Mouse (Mus musculus) heart, adult 2 months (tissue): Measurements from ENCODE around the gene Med13l. TPM values are rescaled to one million over a fixed set of nuclear protein-coding genes. Genes with fewer than 3 reads are reported as not detected.

ENCODE experiments used
- DNase-seq, 2 experiments: peaks; one replicate each; pipeline ENCODE4 v3.0.0; 2021
- H3K27ac ChIP-seq: fragments of 200-600 bp; 2 replicates; pipeline ENCODE4 v1.8.1; 2022
- H3K27me3 ChIP-seq: fragments of 200-500 bp; 2 replicates; pipeline ENCODE4 v1.6.1; 2012; ENCODE audit warnings: mild to moderate bottlenecking, low read length, inconsistent platforms, mixed read lengths; ENCODE audit not compliant: control insufficient read depth, insufficient read depth
- H3K36me3 ChIP-seq: fragments of 200-500 bp; 2 replicates; pipeline ENCODE4 v1.6.1; 2012; ENCODE audit warnings: low read length, inconsistent platforms; ENCODE audit not compliant: control insufficient read depth, insufficient read depth
- H3K4me1 ChIP-seq: fragments of 200-500 bp; 2 replicates; pipeline ENCODE4 v1.6.1; 2011; ENCODE audit warnings: low read length; ENCODE audit not compliant: control insufficient read depth, insufficient read depth
- H3K4me3 ChIP-seq: fragments of 200-600 bp; 2 replicates; pipeline ENCODE4 v1.8.1; 2022
- H3K79me2 ChIP-seq: fragments of 200-500 bp; replicated peaks from 2 replicates; pipeline ENCODE4 v1.6.1; 2012; ENCODE audit warnings: mild to moderate bottlenecking, inconsistent platforms, low read length, moderate library complexity, mixed read lengths; ENCODE audit not compliant: control insufficient read depth, insufficient read depth
- H3K9ac ChIP-seq: fragments of 200-500 bp; 2 replicates; pipeline ENCODE4 v1.6.1; 2012; ENCODE audit warnings: low read depth, mild to moderate bottlenecking, control low read depth, inconsistent platforms, low read length, mixed read lengths
- CTCF ChIP-seq: fragments of 200-600 bp; IDR thresholded peaks from 2 replicates; pipeline ENCODE4 v1.8.1; 2022; ENCODE audit warnings: antibody characterized with exemption, mild to moderate bottlenecking, moderate library complexity
- EP300 ChIP-seq: fragments of 200-500 bp; IDR thresholded peaks from 2 replicates; pipeline ENCODE4 v1.6.1; 2011; ENCODE audit warnings: low read depth, low read length, control low read depth; ENCODE audit not compliant: insufficient read depth
- POLR2A ChIP-seq: fragments of 200-500 bp; IDR thresholded peaks from 2 replicates; pipeline ENCODE4 v1.6.1; 2011; ENCODE audit warnings: mild to moderate bottlenecking, low read depth, low read length, control low read depth; ENCODE audit not compliant: insufficient read depth
- WGBS: fragments of 180-500 bp; shearing (Covaris S2); methylation state at CpG from one replicate; pipeline ENCODE4 v1.1.7; 2018; 5-methylcytosine and 5-hydroxymethylcytosine counted together
- intact Hi-C: fragments of 180-260 bp; cut with DNase I; formaldehyde crosslinking; loops from one replicate; pipeline ENCODE4 v1.15.1; 2025
- polyA plus RNA-seq: library from polyadenylated mRNA; depleted of rRNA; stranded (reverse); fragments of >200 nt; gene quantifications from 2 replicates; pipeline ENCODE4 v1.2.3, GENCODE M21; 2012
- total RNA-seq, 2 experiments: library from RNA; stranded (reverse); gene quantifications; 2 replicates each; pipeline ENCODE4 v1.2.3; 2021

The Med13l gene
- total and polyA plus RNA-seq, 3 experiments, result 11.0 to 30.8 (median 29.9) TPM

- Histone ChIP-seq H3K27ac (no peak overlapping the region), H3K4me1 (peaks cover 1% of the 10 kb centered on the region; the same call in 1 of the 2 replicates), H3K27me3 (no peaks in the 10 kb centered on the region), H3K9ac (no peak overlapping the region), H3K4me3 (no peak overlapping the region), H3K36me3 (no peaks in the 10 kb centered on the region), H3K79me2 (no peaks in the 10 kb centered on the region)
- 68% methylated on average over 12 of the region's 12 CpGs for WGBS
- intact Hi-C loops, result no loop called here
- DNase-seq, result no peak
- TF ChIP-seq POLR2A (no peak), EP300 (no peak), CTCF (no peak)
These were observed 160.9 kb downstream of the Med13l start for GRCm38 (mm10) chr5:118721416-118721815.

- intact Hi-C loops, result no loop called here
- WGBS, result 88% methylated on average over 5 of the region's 5 CpGs
These were observed 161.4 kb downstream of the Med13l start for GRCm38 (mm10) chr5:118721848-118722247.

GRCm38 (mm10) chr5:118722456-118722855 is 162.0 kb downstream of the Med13l start:
- H3K4me3 ChIP-seq, result no peak overlapping the region
- 82% methylated on average over 3 of the region's 3 CpGs for WGBS
- H3K27ac ChIP-seq, result no peak overlapping the region
- H3K9ac ChIP-seq, result no peak overlapping the region
- no peaks in the 10 kb centered on the region for H3K79me2 ChIP-seq
- no peaks in the 10 kb centered on the region for H3K36me3 ChIP-seq
- DNase-seq, result no peak
- peaks cover 1% of the 10 kb centered on the region; the same call in 1 of the 2 replicates for H3K4me1 ChIP-seq
- no peaks in the 10 kb centered on the region for H3K27me3 ChIP-seq
- no peak for TF ChIP-seq POLR2A
- no peak for TF ChIP-seq EP300
- no peak for TF ChIP-seq CTCF
- intact Hi-C loops, result no loop called here

More at GRCm38 (mm10) chr5:118721848-118722247, 161.4 kb downstream of the Med13l start:
- H3K27me3 ChIP-seq, result no peaks in the 10 kb centered on the region
- peaks cover 1% of the 10 kb centered on the region; the same call in 1 of the 2 replicates for H3K4me1 ChIP-seq
- no peak for TF ChIP-seq POLR2A
- H3K27ac ChIP-seq, result no peak overlapping the region
- H3K4me3 ChIP-seq, result no peak overlapping the region
- H3K36me3 ChIP-seq, result no peaks in the 10 kb centered on the region
- H3K9ac ChIP-seq, result no peak overlapping the region
- H3K79me2 ChIP-seq, result no peaks in the 10 kb centered on the region
- no peak for DNase-seq

- Histone ChIP-seq H3K27me3 (no peaks in the 10 kb centered on the region), H3K4me3 (no peak overlapping the region), H3K9ac (no peak overlapping the region), H3K36me3 (no peaks in the 10 kb centered on the region), H3K4me1 (peaks cover 1% of the 10 kb centered on the region; the same call in 1 of the 2 replicates), H3K27ac (no peak overlapping the region), H3K79me2 (no peaks in the 10 kb centered on the region)
- TF ChIP-seq POLR2A (no peak), EP300 (no peak), CTCF (no peak)
- no peak for DNase-seq
- WGBS, result 88% methylated on average over 6 of the region's 6 CpGs
- intact Hi-C loops, result no loop called here
These were observed 164.9 kb downstream of the Med13l start for GRCm38 (mm10) chr5:118725425-118725824.

- DNase-seq, result no peak
- H3K27ac ChIP-seq, result no peak overlapping the region
- intact Hi-C loops, result no loop called here
- no peaks in the 10 kb centered on the region for H3K27me3 ChIP-seq
- H3K36me3 ChIP-seq, result no peaks in the 10 kb centered on the region
- no peak overlapping the region for H3K9ac ChIP-seq
- peaks cover 1% of the 10 kb centered on the region; the same call in 1 of the 2 replicates for H3K4me1 ChIP-seq
- 51% methylated on average over 10 of the region's 10 CpGs for WGBS
- H3K79me2 ChIP-seq, result no peaks in the 10 kb centered on the region
- no peak overlapping the region for H3K4me3 ChIP-seq
- no peak for TF ChIP-seq POLR2A
- no peak for TF ChIP-seq CTCF
- no peak for TF ChIP-seq EP300
These were observed 165.5 kb downstream of the Med13l start for GRCm38 (mm10) chr5:118725886-118726505.

GRCm38 (mm10) chr5:118727336-118727735 is 166.9 kb downstream of the Med13l start:
- H3K36me3 ChIP-seq, result no peaks in the 10 kb centered on the region
- H3K27ac ChIP-seq, result no peak overlapping the region
- H3K4me3 ChIP-seq, result no peak overlapping the region
- WGBS, result 83% methylated on average over 16 of the region's 16 CpGs
- peaks cover 1% of the 10 kb centered on the region; the same call in 1 of the 2 replicates for H3K4me1 ChIP-seq
- no peaks in the 10 kb centered on the region for H3K27me3 ChIP-seq
- no peak overlapping the region for H3K9ac ChIP-seq
- intact Hi-C loops, result no loop called here
- no peaks in the 10 kb centered on the region for H3K79me2 ChIP-seq
- no peak for DNase-seq
- TF ChIP-seq CTCF (no peak), POLR2A (no peak), EP300 (no peak)
